Mouse (Mus musculus): ENCODE results near the gene Atp5j2. TPM values are rescaled to one million over a fixed set of nuclear protein-coding genes. Genes with fewer than 3 reads are reported as not detected.

Atp5j2 gene
- total and polyA plus RNA-seq, 3 experiments = 733 to 1,137 (median 962) TPM

- H3K27ac ChIP-seq = no peak overlapping the region
- peak overlapping the region; percentile 84; the same call in 1 of the 2 replicates for H3K9ac ChIP-seq (ENCODE audit: low read depth, low read length)
- peak overlapping the region; percentile 85 for H3K4me3 ChIP-seq
- H3K4me1 ChIP-seq (ENCODE audit: control insufficient read depth, insufficient read depth, low read length) = peaks cover 8% of the 10 kb centered on the region
- WGBS = 4% methylated on average over 6 of the region's 6 CpGs
- H3K27me3 ChIP-seq (ENCODE audit: control insufficient read depth, insufficient read depth, low read length) = no peaks in the 10 kb centered on the region
- intact Hi-C loops (cut with DNase I) = loop anchor here (2.0 kb wide), 1 partner anchor 54 kb away; the partner anchor contains the start of gene Kpna7
- TF ChIP-seq EP300 (IDR thresholded peaks at IDR 0.05; ENCODE audit: insufficient read depth, low read depth, low read length) = no peak
- no peak for TF ChIP-seq CTCF (IDR thresholded peaks at IDR 0.05)
- no peak for TF ChIP-seq POLR2A (IDR thresholded peaks at IDR 0.05; ENCODE audit: insufficient read depth, low read depth, low read length)
- H3K36me3 ChIP-seq (ENCODE audit: control insufficient read depth, insufficient read depth, low read length) = peaks cover 13% of the 10 kb centered on the region; the same call in 1 of the 2 replicates
- peaks cover 4% of the 10 kb centered on the region for H3K79me2 ChIP-seq (replicated peaks; ENCODE audit: control insufficient read depth, insufficient read depth, low read length)
- DNase-seq = no peak
Observed at GRCm38 (mm10) chr5:145138836-145139235, 53.0 kb downstream of the Atp5j2 start.

Other genes starting within 250 kb of the Atp5j2 start
- 10 to 100 TPM; 26.6 to 27.0 TPM for gene Smurf1, start 226.2 kb downstream of the Atp5j2 start, total RNA-seq (2021)
- 23.1 and 26.2 TPM in 2 replicates for gene Smurf1, start 226.2 kb downstream of the Atp5j2 start, polyA plus RNA-seq (2012; rRNA removed)
- gene Gm4871, start 159.3 kb downstream of the Atp5j2 start, total RNA-seq (2021) = not detected
- not detected in 2 replicates for gene Gm4871, start 159.3 kb downstream of the Atp5j2 start, polyA plus RNA-seq (2012; rRNA removed)
- gene 1700018F24Rik, start 149.1 kb downstream of the Atp5j2 start, total RNA-seq (2021) = not detected
- gene 1700018F24Rik, start 149.1 kb downstream of the Atp5j2 start, polyA plus RNA-seq (2012; rRNA removed) = not detected in 2 replicates
- 10 to 100 TPM; 60.4 to 64.4 TPM for gene Arpc1a, start 108.2 kb downstream of the Atp5j2 start, total RNA-seq (2021)
- gene Arpc1a, start 108.2 kb downstream of the Atp5j2 start, polyA plus RNA-seq (2012; rRNA removed) = 67.8 and 79.9 TPM in 2 replicates
- gene Kpna7, start 108.0 kb downstream of the Atp5j2 start, total RNA-seq (2021) = not detected
- gene Kpna7, start 108.0 kb downstream of the Atp5j2 start, polyA plus RNA-seq (2012; rRNA removed) = not detected in 2 replicates
- 10 to 100 TPM; 60.8 to 75.0 TPM for gene Arpc1b, start 77.8 kb downstream of the Atp5j2 start, total RNA-seq (2021)
- gene Arpc1b, start 77.8 kb downstream of the Atp5j2 start, polyA plus RNA-seq (2012; rRNA removed) = 133 and 137 TPM in 2 replicates
- 10 to 100 TPM; 37.8 to 38.5 TPM for gene Pdap1, start 51.8 kb downstream of the Atp5j2 start, total RNA-seq (2021)
- gene Pdap1, start 51.8 kb downstream of the Atp5j2 start, polyA plus RNA-seq (2012; rRNA removed) = 16.1 and 19.5 TPM in 2 replicates
- 10 to 100 TPM; 56.5 to 66.5 TPM for gene Bud31, start 51.7 kb downstream of the Atp5j2 start, total RNA-seq (2021)
- 36.6 and 48.0 TPM in 2 replicates for gene Bud31, start 51.7 kb downstream of the Atp5j2 start, polyA plus RNA-seq (2012; rRNA removed)
- gene Ptcd1, start 25.0 kb downstream of the Atp5j2 start, total RNA-seq (2021) = 10 to 100 TPM; 24.0 to 27.0 TPM
- gene Ptcd1, start 25.0 kb downstream of the Atp5j2 start, polyA plus RNA-seq (2012; rRNA removed) = 13.2 and 16.8 TPM in 2 replicates
- 10 to 100 TPM; 10.4 to 12.1 TPM for gene Cpsf4, start 24.8 kb downstream of the Atp5j2 start, total RNA-seq (2021)
- 11.0 and 12.5 TPM in 2 replicates for gene Cpsf4, start 24.8 kb downstream of the Atp5j2 start, polyA plus RNA-seq (2012; rRNA removed)
- gene Zkscan14, start 9.8 kb upstream of the Atp5j2 start, total RNA-seq (2021) = 1 to 10 TPM; 6.3 to 6.9 TPM
- 2.5 and 3.3 TPM in 2 replicates for gene Zkscan14, start 9.8 kb upstream of the Atp5j2 start, polyA plus RNA-seq (2012; rRNA removed)
- 10 to 100 TPM in 1 of 2 experiments, 1 to 10 TPM in 1; 9.7 to 10.6 TPM for gene Zkscan5, start 12.5 kb upstream of the Atp5j2 start, total RNA-seq (2021)
- gene Zkscan5, start 12.5 kb upstream of the Atp5j2 start, polyA plus RNA-seq (2012; rRNA removed) = 3.9 and 6.4 TPM in 2 replicates
- 10 to 100 TPM; 25.2 to 30.7 TPM for gene Zfp655, start 39.7 kb upstream of the Atp5j2 start, total RNA-seq (2021)
- 24.0 and 40.8 TPM in 2 replicates for gene Zfp655, start 39.7 kb upstream of the Atp5j2 start, polyA plus RNA-seq (2012; rRNA removed)
- 1 to 10 TPM; 7.6 to 8.9 TPM for gene Zscan25, start 88.4 kb upstream of the Atp5j2 start, total RNA-seq (2021)
- gene Zscan25, start 88.4 kb upstream of the Atp5j2 start, polyA plus RNA-seq (2012; rRNA removed) = 6.9 and 9.0 TPM in 2 replicates
- not detected for gene Cyp3a57, start 153.2 kb upstream of the Atp5j2 start, total RNA-seq (2021)
- gene Cyp3a57, start 153.2 kb upstream of the Atp5j2 start, polyA plus RNA-seq (2012; rRNA removed) = not detected in 2 replicates